Mouse (Mus musculus) stomach, postnatal 0 days (tissue): Measurements from ENCODE around the gene Ndufaf8.

Experiments used
- CTCF ChIP-seq: IDR thresholded peaks from 2 replicates; pipeline ENCODE4 v1.5.1; 2016; ENCODE audit warnings: antibody characterized with exemption, low read depth, mild to moderate bottlenecking, moderate library complexity
- EP300 ChIP-seq: optimal IDR thresholded peaks from 2 replicates; pipeline ENCODE3; 2016; ENCODE audit warnings: antibody characterized with exemption

- TF ChIP-seq CTCF (no peak), EP300 (no peak)
Measured at GRCm38 (mm10) chr11:120080282-120080681, 18.4 kb upstream of the Ndufaf8 start.
